Mouse (Mus musculus): ENCODE results near the gene Rhbdl1. TPM values are rescaled to one million over a fixed set of nuclear protein-coding genes. Genes with fewer than 3 reads are reported as not detected.
A peak's percentile ranks its signal among the peaks of the same experiment; 100 is the strongest.

Gene Rhbdl1
- polyA plus RNA-seq, 1 experiment from 2014 or later, result 30.8 TPM

DNA sequence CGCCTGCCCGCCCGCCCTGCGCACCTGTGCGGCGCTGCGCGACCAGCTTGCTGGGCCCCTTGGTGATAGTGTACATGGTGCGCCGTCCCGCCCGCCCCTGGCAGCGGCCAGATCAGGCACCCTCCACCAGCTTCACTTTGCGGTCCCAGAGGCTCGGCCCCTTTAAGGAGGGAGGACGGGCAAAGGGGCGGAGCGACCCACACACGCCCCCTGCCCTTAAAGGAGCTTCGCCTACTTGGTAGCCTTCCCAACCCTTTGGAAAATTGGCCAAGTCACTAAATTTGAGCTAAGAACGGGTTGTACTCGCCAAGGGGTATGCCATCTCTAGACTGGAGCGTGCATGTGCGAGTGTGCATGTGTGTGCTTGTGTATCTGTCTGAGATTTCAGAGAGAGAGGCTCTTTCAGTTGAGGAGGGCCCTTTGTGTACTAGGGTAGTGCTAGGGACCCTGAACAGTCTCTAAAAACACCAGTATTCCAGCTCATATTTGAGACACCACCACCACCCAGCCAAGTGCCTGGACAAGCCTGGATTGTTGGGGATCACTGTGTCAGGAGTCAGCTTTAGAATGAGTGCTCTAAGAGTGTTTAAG is 31.6 kb upstream of the Rhbdl1 start, which contains the start of gene Mcrip2:
Gene Mcrip2, minus strand, starts transcription at position 164 of the 591 bp plus-strand sequence.
- H3K27ac ChIP-seq (replicated peaks), result peak within 1 kb of the TSS; percentile 81
- no peaks in the 10 kb centered on the region for H3K27me3 ChIP-seq
- peak within 1 kb of the TSS; percentile 75 for H3K9ac ChIP-seq (replicated peaks)
- H3K4me2 ChIP-seq (replicated peaks), result peak within 1 kb of the TSS; percentile 100
- no peaks in the 10 kb centered on the region for H3K36me3 ChIP-seq
- no peaks in the 10 kb centered on the region for H3K9me3 ChIP-seq
- ATAC-seq (replicated peaks), result peak; percentile 89
- peak within 1 kb of the TSS; percentile 67 for H3K4me3 ChIP-seq
- 0% methylated on average over 24 of the region's 24 CpGs for WGBS
- H3K4me1 ChIP-seq, result peaks cover 15% of the 10 kb centered on the region

- peak overlapping the region; percentile 75 for H3K9ac ChIP-seq (replicated peaks)
- 0 out of 2 replicates have a peak overlapping the region, but pooled peaks have one; percentile 23 for H3K27ac ChIP-seq (replicated peaks)
- H3K4me2 ChIP-seq (replicated peaks), result peak overlapping the region; percentile 100
- H3K27me3 ChIP-seq, result no peaks in the 10 kb centered on the region
- H3K4me3 ChIP-seq, result peak overlapping the region; percentile 67
- no peaks in the 10 kb centered on the region for H3K9me3 ChIP-seq
- H3K36me3 ChIP-seq, result no peaks in the 10 kb centered on the region
- no peak; the same call in none of the 2 replicates for ATAC-seq (replicated peaks)
- peaks cover 15% of the 10 kb centered on the region for H3K4me1 ChIP-seq
- under 1% methylated on average over 40 of the region's 42 CpGs for WGBS
Observed at GRCm38 (mm10) chr17:25867836-25868600, 30.9 kb upstream of the Rhbdl1 start.

GRCm38 (mm10) chr17:25867509-25867835 is 30.4 kb upstream of the Rhbdl1 start:
- 8% methylated on average over 7 of the region's 7 CpGs for WGBS
- peak overlapping the region; percentile 67 for H3K4me3 ChIP-seq
- peak overlapping the region; percentile 75 for H3K9ac ChIP-seq (replicated peaks)
- no peaks in the 10 kb centered on the region for H3K27me3 ChIP-seq
- no peak overlapping the region for H3K27ac ChIP-seq (replicated peaks)
- H3K9me3 ChIP-seq, result no peaks in the 10 kb centered on the region
- peaks cover 15% of the 10 kb centered on the region for H3K4me1 ChIP-seq
- H3K4me2 ChIP-seq (replicated peaks), result peak overlapping the region; percentile 100
- ATAC-seq (replicated peaks), result no peak
- H3K36me3 ChIP-seq, result no peaks in the 10 kb centered on the region

DNA sequence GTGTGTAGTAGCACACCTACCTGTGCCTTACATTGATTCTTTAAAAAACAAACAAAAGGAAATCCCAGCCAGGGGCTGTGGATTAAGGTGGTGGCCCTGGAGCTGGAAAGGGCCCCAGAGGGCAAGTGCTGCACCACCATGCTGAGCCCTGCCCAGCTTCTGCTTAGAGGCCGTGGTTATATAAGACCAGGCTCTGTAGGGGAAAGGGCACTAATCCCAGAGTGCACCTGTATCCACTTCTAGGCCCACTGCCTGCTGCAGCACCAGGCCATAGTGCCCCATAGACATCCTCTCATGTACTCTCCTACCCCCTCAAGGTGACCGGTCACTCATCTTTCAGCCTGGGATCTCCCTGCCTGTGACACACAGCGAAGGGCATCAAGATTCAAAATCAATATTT is 29.1 kb upstream of the Rhbdl1 start:
- 90% methylated on average over 3 of the region's 3 CpGs for WGBS
- no peak overlapping the region for H3K27ac ChIP-seq (replicated peaks)
- H3K27me3 ChIP-seq, result no peaks in the 10 kb centered on the region
- ATAC-seq (replicated peaks), result no peak
- no peak overlapping the region for H3K9ac ChIP-seq (replicated peaks)
- H3K36me3 ChIP-seq, result no peaks in the 10 kb centered on the region
- peaks cover 23% of the 10 kb centered on the region for H3K4me1 ChIP-seq
- no peak overlapping the region for H3K4me2 ChIP-seq (replicated peaks)
- no peak overlapping the region for H3K4me3 ChIP-seq
- H3K9me3 ChIP-seq, result no peaks in the 10 kb centered on the region

GRCm38 (mm10) chr17:25865288-25865687 is 28.2 kb upstream of the Rhbdl1 start:
- 93% methylated on average over 11 of the region's 11 CpGs for WGBS
- Histone ChIP-seq H3K36me3 (no peaks in the 10 kb centered on the region), H3K4me3 (no peak overlapping the region), H3K27me3 (no peaks in the 10 kb centered on the region), H3K27ac (replicated peaks) (no peak overlapping the region), H3K9ac (replicated peaks) (no peak overlapping the region), H3K4me1 (peaks cover 31% of the 10 kb centered on the region), H3K9me3 (no peaks in the 10 kb centered on the region), H3K4me2 (replicated peaks) (no peak overlapping the region)
- ATAC-seq (replicated peaks), result no peak

- no peak for ATAC-seq (replicated peaks)
- H3K27ac ChIP-seq (replicated peaks), result no peak overlapping the region
- H3K4me3 ChIP-seq, result no peak overlapping the region
- no peak overlapping the region for H3K9ac ChIP-seq (replicated peaks)
- H3K36me3 ChIP-seq, result no peaks in the 10 kb centered on the region
- no peak overlapping the region for H3K4me2 ChIP-seq (replicated peaks)
- no peaks in the 10 kb centered on the region for H3K9me3 ChIP-seq
- 91% methylated on average over 14 of the region's 14 CpGs for WGBS
- H3K27me3 ChIP-seq, result no peaks in the 10 kb centered on the region
- H3K4me1 ChIP-seq, result peaks cover 40% of the 10 kb centered on the region
Observed at GRCm38 (mm10) chr17:25864311-25864710, 27.2 kb upstream of the Rhbdl1 start.

GRCm38 (mm10) chr17:25863681-25864080 is 26.6 kb upstream of the Rhbdl1 start:
- Histone ChIP-seq H3K9ac (replicated peaks) (no peak overlapping the region), H3K27ac (replicated peaks) (no peak overlapping the region), H3K4me2 (replicated peaks) (no peak overlapping the region), H3K9me3 (no peaks in the 10 kb centered on the region), H3K36me3 (no peaks in the 10 kb centered on the region), H3K4me3 (no peak overlapping the region), H3K4me1 (peaks cover 35% of the 10 kb centered on the region), H3K27me3 (no peaks in the 10 kb centered on the region)
- no peak for ATAC-seq (replicated peaks)
- WGBS, result 87% methylated on average over 6 of the region's 6 CpGs

DNA sequence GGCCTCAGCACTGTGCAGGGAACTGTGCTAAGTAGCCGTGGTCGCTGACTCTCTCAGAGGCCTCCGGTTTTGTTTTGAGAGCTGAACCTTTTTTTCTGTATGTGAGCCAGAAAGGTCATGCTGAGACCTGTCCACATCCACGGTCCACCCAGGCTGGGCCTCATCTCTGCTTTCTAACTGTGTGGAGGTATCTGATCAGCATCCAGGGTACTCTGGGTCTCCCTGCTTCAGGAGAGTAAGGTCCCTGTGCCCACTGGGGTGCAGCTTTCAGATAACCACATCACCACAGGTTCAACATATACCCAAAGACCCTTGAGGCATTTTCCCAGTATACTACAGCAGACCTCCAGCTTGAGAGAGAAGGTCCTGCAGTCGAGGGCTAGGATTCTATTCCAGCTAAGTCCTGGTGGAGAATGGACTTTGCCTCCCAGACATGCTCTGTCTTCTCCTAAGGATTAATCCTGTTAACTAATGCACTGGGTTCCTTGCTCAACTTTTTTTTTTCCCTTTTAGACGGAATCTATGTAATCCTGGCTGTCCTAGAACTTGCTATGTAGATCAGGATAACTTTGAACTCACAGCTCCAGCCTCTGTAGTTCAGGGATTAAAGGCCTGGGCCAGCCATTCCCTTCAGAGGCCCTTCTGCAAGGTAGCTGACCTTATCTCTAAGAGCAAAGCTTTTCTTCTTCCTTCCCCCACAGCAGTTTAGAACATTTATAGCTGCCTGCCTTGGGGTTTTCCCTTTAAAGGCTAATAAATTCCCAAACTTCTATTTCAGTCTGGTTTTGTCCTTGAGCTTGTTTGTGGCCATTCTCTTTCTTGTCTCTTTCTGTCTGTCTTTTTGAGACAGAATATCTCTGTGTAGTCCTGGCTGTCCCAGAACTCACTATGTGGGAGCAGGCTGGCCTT is 24.9 kb upstream of the Rhbdl1 start:
- Histone ChIP-seq H3K9me3 (no peaks in the 10 kb centered on the region), H3K4me2 (replicated peaks) (peak overlapping the region; percentile 63), H3K27ac (replicated peaks) (peak overlapping the region; percentile 88), H3K4me3 (peak overlapping the region; percentile 73), H3K36me3 (no peaks in the 10 kb centered on the region), H3K9ac (replicated peaks) (peak overlapping the region; percentile 95), H3K27me3 (no peaks in the 10 kb centered on the region), H3K4me1 (peaks cover 25% of the 10 kb centered on the region)
- peak; percentile 44; the same call in 1 of the 2 replicates for ATAC-seq (replicated peaks)
- WGBS, result 12% methylated on average over 6 of the region's 6 CpGs

GRCm38 (mm10) chr17:25860832-25861703 is 24.0 kb upstream of the Rhbdl1 start, which contains the start of gene Wdr90:
TSS of gene Wdr90 (minus strand) at chr17:25861501.
- Histone ChIP-seq H3K4me3 (peak within 1 kb of the TSS; percentile 73), H3K36me3 (no peaks in the 10 kb centered on the region), H3K27ac (replicated peaks) (peak within 1 kb of the TSS; percentile 88), H3K9ac (replicated peaks) (peak within 1 kb of the TSS; percentile 95), H3K4me2 (replicated peaks) (peak within 1 kb of the TSS; percentile 63), H3K9me3 (no peaks in the 10 kb centered on the region), H3K4me1 (peaks cover 25% of the 10 kb centered on the region), H3K27me3 (no peaks in the 10 kb centered on the region)
- 3% methylated on average over 65 of the region's 65 CpGs for WGBS
- ATAC-seq (replicated peaks), result peak; percentile 97

GRCm38 (mm10) chr17:25860229-25860628 is 23.1 kb upstream of the Rhbdl1 start:
- Histone ChIP-seq H3K27ac (replicated peaks) (no peak overlapping the region), H3K4me1 (peaks cover 25% of the 10 kb centered on the region), H3K27me3 (no peaks in the 10 kb centered on the region), H3K4me2 (replicated peaks) (peak overlapping the region; percentile 63), H3K4me3 (no peak overlapping the region), H3K36me3 (no peaks in the 10 kb centered on the region), H3K9ac (replicated peaks) (peak overlapping the region; percentile 95), H3K9me3 (no peaks in the 10 kb centered on the region)
- no peak for ATAC-seq (replicated peaks)
- 93% methylated on average over 6 of the region's 6 CpGs for WGBS

DNA sequence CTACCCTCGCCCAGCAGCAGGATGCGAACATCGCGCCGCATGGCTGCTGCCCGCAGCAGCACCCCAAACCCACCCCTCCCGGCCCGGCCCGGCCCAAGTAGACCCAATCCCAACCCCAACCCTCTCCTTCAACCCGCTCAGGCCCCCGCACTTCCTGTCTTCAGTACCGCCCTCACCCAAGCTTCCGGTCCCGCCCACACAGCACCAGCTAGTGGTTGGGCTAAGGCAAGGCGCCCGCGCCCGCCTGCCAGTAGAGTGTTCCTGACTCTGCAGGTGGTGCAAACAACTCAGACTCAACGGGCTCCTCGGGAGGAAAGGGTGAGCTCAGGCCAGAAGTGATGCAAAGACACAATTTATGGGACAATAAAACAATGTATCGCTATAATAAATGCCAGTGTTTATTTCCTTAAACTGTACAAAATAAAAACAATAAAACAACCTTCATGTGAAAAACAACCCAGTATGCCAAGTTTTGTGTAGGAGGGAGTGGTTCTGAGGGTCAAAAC is 7.4 kb upstream of the Rhbdl1 start, which contains the start of gene Rhot2:
Gene Rhot2, minus strand, starts transcription at position 456 of the 506 bp plus-strand sequence.
- peak within 1 kb of the TSS; percentile 84 for H3K4me3 ChIP-seq
- H3K27me3 ChIP-seq, result no peaks in the 10 kb centered on the region
- H3K36me3 ChIP-seq, result peaks cover 26% of the 10 kb centered on the region
- H3K9ac ChIP-seq (replicated peaks), result peak within 1 kb of the TSS; percentile 78
- under 1% methylated on average over 21 of the region's 21 CpGs for WGBS
- H3K4me2 ChIP-seq (replicated peaks), result peak within 1 kb of the TSS; percentile 93
- ATAC-seq (replicated peaks), result peak; percentile 96
- H3K9me3 ChIP-seq, result no peaks in the 10 kb centered on the region
- peak within 1 kb of the TSS; percentile 73 for H3K27ac ChIP-seq (replicated peaks)
- H3K4me1 ChIP-seq, result peaks cover 19% of the 10 kb centered on the region
